Mouse (Mus musculus) embryonic facial prominence, embryonic 15.5 days (tissue): ENCODE measurements around the gene Caln1. TPM values are rescaled to one million over a fixed set of nuclear protein-coding genes. Genes with fewer than 3 reads are reported as not detected.
"Not testable (repeated sequence)": the region's sequence is repeated elsewhere in the genome, so short reads cannot be mapped to it uniquely, and the experiment has no call there.

Experiments used
- ATAC-seq: fragments of 200-750 bp; cut with Nextera tagmentation; 2 replicates; pipeline ENCODE4 v1.8.0; 2017; ENCODE audit warnings: low read depth, moderate TSS enrichment; ENCODE audit not compliant: insufficient number of reproducible peaks, low FRiP score, low TSS enrichment
- H3K27ac ChIP-seq: fragments of 300-500 bp; sonication (generic); replicated peaks from 2 replicates; pipeline ENCODE4 v1.5.1; 2015; ENCODE audit warnings: mild to moderate bottlenecking, inconsistent platforms
- H3K27me3 ChIP-seq: fragments of 300-500 bp; sonication (generic); 2 replicates; pipeline ENCODE4 v1.6.1; 2015; ENCODE audit warnings: inconsistent platforms
- H3K36me3 ChIP-seq: fragments of 300-500 bp; sonication (generic); 2 replicates; pipeline ENCODE4 v1.6.1; 2015; ENCODE audit warnings: mild to moderate bottlenecking, inconsistent platforms
- H3K4me1 ChIP-seq: fragments of 300-500 bp; sonication (generic); 2 replicates; pipeline ENCODE4 v1.6.1; 2015; ENCODE audit warnings: inconsistent platforms
- H3K4me2 ChIP-seq: fragments of 300-500 bp; sonication (generic); replicated peaks from 2 replicates; pipeline ENCODE4 v1.6.1; 2015; ENCODE audit warnings: mild to moderate bottlenecking, inconsistent platforms
- H3K4me3 ChIP-seq: fragments of 300-500 bp; sonication (generic); replicated peaks from 2 replicates; pipeline ENCODE4 v1.5.1; 2015; ENCODE audit warnings: mild to moderate bottlenecking, inconsistent platforms
- H3K9ac ChIP-seq: fragments of 300-500 bp; sonication (generic); 2 replicates; pipeline ENCODE4 v1.6.1; 2015; ENCODE audit warnings: inconsistent platforms
- H3K9me3 ChIP-seq: fragments of 300-500 bp; sonication (generic); replicated peaks from 2 replicates; pipeline ENCODE4 v1.6.1; 2016; ENCODE audit warnings: inconsistent platforms
- WGBS: fragments of 180-500 bp; shearing (Covaris S2); methylation state at CpG from one replicate; pipeline ENCODE4 v1.1.7; 2015; 5-methylcytosine and 5-hydroxymethylcytosine counted together
- polyA plus RNA-seq: library from polyadenylated mRNA; unstranded; fragments of >200 nt; fragmentation: Nextera tagmentation; extraction: Ambion mirVana; gene quantifications from 2 replicates; pipeline ENCODE4 v1.2.1, GENCODE M21; 2015

Caln1 gene
- polyA plus RNA-seq, 1 experiment from 2014 or later: 1.5 TPM

GRCm38 (mm10) chr5:130635397-130635796 is 266.1 kb downstream of the Caln1 start:
- Histone ChIP-seq H3K27me3 (no peaks in the 10 kb centered on the region), H3K4me1 (no peaks in the 10 kb centered on the region), H3K9ac (no peak overlapping the region), H3K36me3 (no peaks in the 10 kb centered on the region), H3K27ac (no peak overlapping the region), H3K4me2 (no peak overlapping the region), H3K9me3 (no peaks in the 10 kb centered on the region), H3K4me3 (no peak overlapping the region)
- no peak for ATAC-seq
- 92% methylated on average over 2 of the region's 2 CpGs for WGBS

DNA sequence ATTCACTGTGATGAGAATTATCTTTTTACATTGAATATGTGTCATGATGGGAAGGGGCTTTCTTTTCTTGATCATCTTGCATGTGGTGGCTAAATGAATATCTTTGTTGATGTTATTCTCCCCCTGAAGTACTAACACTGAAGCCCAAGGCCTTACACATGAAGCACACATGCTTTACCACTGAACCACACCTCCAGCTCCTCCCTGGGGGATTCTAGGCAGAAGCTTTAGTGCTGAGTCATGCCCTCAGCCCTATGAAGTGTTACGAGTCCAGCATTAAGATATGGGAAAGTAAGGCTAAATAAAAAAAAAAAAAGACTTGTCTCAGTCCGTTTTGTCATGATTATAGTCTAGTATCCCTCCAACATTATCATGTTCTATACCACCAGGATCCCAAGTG is 272.6 kb downstream of the Caln1 start:
- Histone ChIP-seq H3K27ac (no peak overlapping the region), H3K9me3 (no peaks in the 10 kb centered on the region), H3K27me3 (no peaks in the 10 kb centered on the region), H3K36me3 (no peaks in the 10 kb centered on the region), H3K4me3 (no peak overlapping the region), H3K4me1 (no peaks in the 10 kb centered on the region), H3K4me2 (no peak overlapping the region), H3K9ac (no peak overlapping the region)
- WGBS: 71% methylated on average over 2 of the region's 2 CpGs
- no peak for ATAC-seq

DNA sequence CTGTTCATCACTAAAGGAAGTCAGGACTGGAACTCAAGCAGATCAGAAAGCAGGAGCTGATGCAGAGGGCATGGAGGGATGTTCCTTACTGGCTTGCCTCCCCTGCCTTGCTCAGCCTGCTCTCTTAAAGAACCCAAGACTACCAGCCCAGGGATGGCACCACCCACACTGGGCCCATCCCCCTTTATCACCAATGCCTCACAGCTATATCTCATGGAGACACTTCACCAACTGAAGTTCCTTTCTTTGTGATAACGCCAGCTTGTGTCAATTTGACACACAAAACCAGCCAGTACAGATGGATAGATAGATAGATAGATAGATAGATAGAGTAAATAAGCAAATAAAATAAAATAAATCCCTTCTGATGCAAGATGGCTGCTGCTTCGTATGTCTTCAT is 276.9 kb downstream of the Caln1 start:
- not testable (repeated sequence) for H3K27ac ChIP-seq, H3K4me3 ChIP-seq, H3K9me3 ChIP-seq, ATAC-seq, H3K27me3 ChIP-seq, H3K4me1 ChIP-seq, H3K4me2 ChIP-seq, H3K9ac ChIP-seq, H3K36me3 ChIP-seq
- WGBS: 86% methylated on average over 2 of the region's 2 CpGs

GRCm38 (mm10) chr5:130658141-130658540 is 288.9 kb downstream of the Caln1 start:
- Histone ChIP-seq H3K9me3 (no peaks in the 10 kb centered on the region), H3K4me1 (no peaks in the 10 kb centered on the region), H3K27ac (no peak overlapping the region), H3K36me3 (no peaks in the 10 kb centered on the region), H3K4me3 (no peak overlapping the region), H3K4me2 (no peak overlapping the region), H3K27me3 (no peaks in the 10 kb centered on the region), H3K9ac (no peak overlapping the region)
- no peak for ATAC-seq
- 57% methylated on average over 3 of the region's 3 CpGs for WGBS

- H3K9ac ChIP-seq: no peak overlapping the region
- no peaks in the 10 kb centered on the region for H3K9me3 ChIP-seq
- WGBS: 90% methylated on average over 1 of the region's 1 CpGs
- H3K36me3 ChIP-seq: no peaks in the 10 kb centered on the region
- no peak overlapping the region for H3K4me3 ChIP-seq
- no peaks in the 10 kb centered on the region for H3K27me3 ChIP-seq
- H3K4me2 ChIP-seq: no peak overlapping the region
- H3K4me1 ChIP-seq: no peaks in the 10 kb centered on the region
- no peak for ATAC-seq
- no peak overlapping the region for H3K27ac ChIP-seq
Measured at GRCm38 (mm10) chr5:130666091-130666490, 296.8 kb downstream of the Caln1 start.

GRCm38 (mm10) chr5:130672588-130672987 is 303.3 kb downstream of the Caln1 start:
- Histone ChIP-seq H3K27me3 (no peaks in the 10 kb centered on the region), H3K27ac (no peak overlapping the region), H3K9me3 (no peaks in the 10 kb centered on the region), H3K4me2 (no peak overlapping the region), H3K4me3 (no peak overlapping the region), H3K4me1 (no peaks in the 10 kb centered on the region), H3K36me3 (no peaks in the 10 kb centered on the region), H3K9ac (no peak overlapping the region)
- no peak for ATAC-seq
- WGBS: 40% methylated on average over 3 of the region's 3 CpGs

DNA sequence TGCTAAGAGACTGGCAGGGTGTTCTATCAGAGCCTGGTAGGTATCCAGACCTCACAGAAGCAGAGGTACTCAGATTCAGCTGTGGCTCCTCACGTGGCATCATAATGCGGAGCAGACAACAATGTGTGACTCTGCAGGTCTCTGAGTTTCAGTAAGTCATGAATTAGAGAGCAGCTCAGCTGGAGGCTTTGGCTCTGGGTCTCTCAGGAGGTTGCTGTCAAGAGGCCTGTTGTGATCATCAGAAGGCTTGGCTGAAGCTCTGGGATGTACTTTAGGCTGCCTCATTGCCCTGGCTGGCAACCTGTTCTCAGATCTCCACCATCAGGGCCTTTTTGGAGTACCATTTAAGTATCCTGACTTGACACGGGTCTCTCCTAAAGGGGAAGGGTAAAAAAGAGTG is 303.8 kb downstream of the Caln1 start:
- Histone ChIP-seq H3K4me2 (no peak overlapping the region), H3K36me3 (no peaks in the 10 kb centered on the region), H3K4me3 (no peak overlapping the region), H3K4me1 (no peaks in the 10 kb centered on the region), H3K9me3 (no peaks in the 10 kb centered on the region), H3K9ac (no peak overlapping the region), H3K27me3 (no peaks in the 10 kb centered on the region), H3K27ac (no peak overlapping the region)
- ATAC-seq: no peak
- WGBS: 62% methylated on average over 3 of the region's 3 CpGs

GRCm38 (mm10) chr5:130677895-130678294 is 308.6 kb downstream of the Caln1 start:
- Histone ChIP-seq H3K4me1 (no peaks in the 10 kb centered on the region), H3K4me3 (no peak overlapping the region), H3K36me3 (no peaks in the 10 kb centered on the region), H3K9me3 (no peaks in the 10 kb centered on the region), H3K27ac (no peak overlapping the region), H3K9ac (no peak overlapping the region), H3K27me3 (no peaks in the 10 kb centered on the region), H3K4me2 (no peak overlapping the region)
- ATAC-seq: no peak
- 82% methylated on average over 2 of the region's 2 CpGs for WGBS

- Histone ChIP-seq H3K4me1 (no peaks in the 10 kb centered on the region), H3K27me3 (no peaks in the 10 kb centered on the region), H3K4me2 (no peak overlapping the region), H3K4me3 (no peak overlapping the region), H3K27ac (no peak overlapping the region), H3K9ac (no peak overlapping the region), H3K36me3 (no peaks in the 10 kb centered on the region), H3K9me3 (no peaks in the 10 kb centered on the region)
- ATAC-seq: no peak
- WGBS: 72% methylated on average over 5 of the region's 5 CpGs
Measured at GRCm38 (mm10) chr5:130685911-130686658, 316.8 kb downstream of the Caln1 start.

- no peak overlapping the region for H3K4me2 ChIP-seq
- H3K4me1 ChIP-seq: no peaks in the 10 kb centered on the region
- ATAC-seq: no peak
- no peaks in the 10 kb centered on the region for H3K9me3 ChIP-seq
- whole genome bisulfite sequencing: 47% methylated on average over 16 of the region's 16 CpGs
- H3K27me3 ChIP-seq: no peaks in the 10 kb centered on the region
- H3K27ac ChIP-seq: no peak overlapping the region
- no peak overlapping the region for H3K4me3 ChIP-seq
- H3K36me3 ChIP-seq: no peaks in the 10 kb centered on the region
- no peak overlapping the region for H3K9ac ChIP-seq
Measured at GRCm38 (mm10) chr5:130688385-130689138, 319.3 kb downstream of the Caln1 start.

GRCm38 (mm10) chr5:130691349-130691748 is 322.1 kb downstream of the Caln1 start:
- Histone ChIP-seq H3K36me3 (no peaks in the 10 kb centered on the region), H3K27me3 (no peaks in the 10 kb centered on the region), H3K4me3 (no peak overlapping the region), H3K9me3 (no peaks in the 10 kb centered on the region), H3K4me2 (no peak overlapping the region), H3K27ac (no peak overlapping the region), H3K9ac (no peak overlapping the region), H3K4me1 (no peaks in the 10 kb centered on the region)
- 61% methylated on average over 3 of the region's 3 CpGs for WGBS
- no peak for ATAC-seq

DNA sequence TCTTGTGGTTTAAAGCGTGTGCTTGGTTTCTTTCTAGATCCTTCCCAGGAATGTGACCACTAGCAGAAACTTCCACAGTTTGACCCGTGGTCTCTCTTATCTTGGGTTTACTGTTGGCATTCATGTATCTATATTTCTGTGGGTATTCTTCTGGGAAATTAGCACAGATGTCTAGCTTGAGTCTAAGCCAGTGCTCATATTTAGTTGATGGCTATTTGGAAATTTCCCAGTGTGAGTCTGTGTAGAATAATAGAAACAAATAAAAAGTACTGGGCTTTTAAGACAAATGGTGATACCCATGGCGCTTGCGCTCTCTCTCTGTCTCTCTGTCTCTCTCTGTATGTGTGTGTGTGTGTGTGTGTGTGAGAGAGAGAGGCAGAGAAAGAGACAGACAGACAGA is 330.2 kb downstream of the Caln1 start:
- Histone ChIP-seq H3K9ac (no peak overlapping the region), H3K4me2 (no peak overlapping the region), H3K27ac (no peak overlapping the region), H3K9me3 (no peaks in the 10 kb centered on the region), H3K4me3 (no peak overlapping the region), H3K27me3 (no peaks in the 10 kb centered on the region), H3K36me3 (no peaks in the 10 kb centered on the region), H3K4me1 (no peaks in the 10 kb centered on the region)
- no peak for ATAC-seq
- 77% methylated on average over 4 of the region's 4 CpGs for WGBS
